Mouse (Mus musculus) erythroblast, embryonic 14.5 days (primary cell): Measurements from ENCODE around the gene Med4.

Source experiments
- GATA1 ChIP-seq: IDR thresholded peaks from 2 replicates; pipeline ENCODE4 v1.6.1; 2012; ENCODE audit warnings: low read length, inconsistent platforms, mixed read lengths
- TAL1 ChIP-seq: IDR thresholded peaks from 3 replicates; pipeline ENCODE4 v1.6.1; 2012; ENCODE audit warnings: low read length, inconsistent platforms, mixed read lengths

DNA sequence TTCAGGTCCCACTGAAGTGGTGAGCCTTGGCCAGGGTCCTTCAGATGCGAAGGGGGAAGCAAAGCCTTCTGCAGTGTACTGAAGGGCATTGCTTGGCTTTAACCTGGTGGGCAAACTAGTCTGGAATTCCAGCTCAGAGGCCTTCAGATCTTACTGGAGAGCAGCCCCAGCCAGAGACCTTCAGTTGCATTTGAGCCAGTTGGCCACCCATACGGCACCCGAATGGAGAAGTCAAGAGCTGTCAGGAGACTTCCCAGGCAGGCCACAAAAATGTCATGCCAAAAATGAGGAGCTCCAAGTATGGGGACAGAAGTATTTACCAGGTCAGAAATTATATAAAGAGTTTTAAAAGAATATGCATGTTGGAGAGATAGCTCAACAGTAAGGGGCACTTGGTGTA lies 38.2 kb downstream of the Med4 start, which contains the start of gene Nudt15:
- no peak for TF ChIP-seq TAL1
- no peak for TF ChIP-seq GATA1
